Mouse (Mus musculus) right cerebral cortex, postnatal 36 days (tissue): ENCODE data around the gene Gm45261.

ENCODE experiments used
- DNase-seq, 2 experiments: peaks; one replicate each; pipeline ENCODE4 v3.0.0; 2022; ENCODE audit warnings: low spot score in 2 of 2, mixed read lengths in 1 of 2

Gm45261 gene

GRCm38 (mm10) chr1:80461348-80461747 lies at the start of gene Gm45261:
Gene Gm45261, minus strand, starts transcription at chr1:80461448.
- no peak for DNase-seq

GRCm38 (mm10) chr1:80504757-80505156 lies 43.5 kb upstream of the Gm45261 start:
- no peak for DNase-seq

GRCm38 (mm10) chr1:80504081-80504480 lies 42.8 kb upstream of the Gm45261 start:
- no peak for DNase-seq

- no peak for DNase-seq
Measured at GRCm38 (mm10) chr1:80502456-80503165, 41.4 kb upstream of the Gm45261 start.

GRCm38 (mm10) chr1:80499264-80499663 lies 38.0 kb upstream of the Gm45261 start:
- no peak for DNase-seq

- no peak for DNase-seq
Measured at GRCm38 (mm10) chr1:80496360-80496759, 35.1 kb upstream of the Gm45261 start.

GRCm38 (mm10) chr1:80483419-80483818 lies 22.2 kb upstream of the Gm45261 start:
- no peak for DNase-seq

GRCm38 (mm10) chr1:80474942-80475341 lies 13.7 kb upstream of the Gm45261 start:
- no peak for DNase-seq

GRCm38 (mm10) chr1:80472395-80472794 lies 11.1 kb upstream of the Gm45261 start:
- no peak for DNase-seq

GRCm38 (mm10) chr1:80459923-80460322 lies 1.3 kb downstream of the Gm45261 start:
- no peak for DNase-seq

- no peak for DNase-seq
Measured at GRCm38 (mm10) chr1:80459477-80459876, 1.8 kb downstream of the Gm45261 start.

- DNase-seq = no peak
Measured at GRCm38 (mm10) chr1:80453971-80454370, 7.3 kb downstream of the Gm45261 start.

- no peak for DNase-seq
Measured at GRCm38 (mm10) chr1:80451914-80452549, 9.2 kb downstream of the Gm45261 start.

GRCm38 (mm10) chr1:80447554-80447953 lies 13.7 kb downstream of the Gm45261 start:
- DNase-seq = no peak

GRCm38 (mm10) chr1:80440911-80441310 lies 20.3 kb downstream of the Gm45261 start:
- DNase-seq = no peak

- DNase-seq = no peak
Measured at GRCm38 (mm10) chr1:80438506-80438905, 22.7 kb downstream of the Gm45261 start.

GRCm38 (mm10) chr1:80427946-80428345 lies 33.3 kb downstream of the Gm45261 start:
- DNase-seq = no peak

- DNase-seq = no peak
Measured at GRCm38 (mm10) chr1:80427425-80427824, 33.8 kb downstream of the Gm45261 start.

GRCm38 (mm10) chr1:80424666-80425065 lies 36.6 kb downstream of the Gm45261 start:
- DNase-seq = no peak

GRCm38 (mm10) chr1:80418321-80419045 lies 42.8 kb downstream of the Gm45261 start:
- no peak for DNase-seq

- DNase-seq = no peak
Measured at GRCm38 (mm10) chr1:80416329-80416728, 44.9 kb downstream of the Gm45261 start.

- DNase-seq = no peak
Measured at GRCm38 (mm10) chr1:80412521-80412920, 48.7 kb downstream of the Gm45261 start.
